Mouse (Mus musculus): Measurements from ENCODE around the gene Vmn1r237.
A peak's percentile ranks its signal among the peaks of the same experiment; 100 is the strongest.

The Vmn1r237 gene

DNA sequence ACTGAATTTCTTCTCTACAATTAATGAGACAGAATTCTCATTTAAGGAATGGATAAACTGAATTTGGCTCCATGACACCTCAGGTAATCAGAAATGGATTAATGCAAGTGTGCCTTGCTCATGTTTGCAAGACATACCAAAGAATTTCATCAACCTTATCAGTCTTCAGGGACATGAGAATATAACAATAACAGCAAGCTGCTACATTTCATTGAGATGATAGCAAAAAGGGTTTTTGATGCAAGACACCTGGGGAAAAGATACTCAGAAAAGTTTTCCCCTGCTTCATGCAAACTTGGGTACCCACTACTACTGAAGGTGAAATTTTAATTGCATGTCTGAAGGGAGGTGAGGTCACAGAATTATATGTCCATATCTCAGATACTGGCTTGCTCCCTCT is at the start of gene Vmn1r237:
TSS of gene Vmn1r237 (plus strand) at position 301 of the 400 bp plus-strand sequence.
- DNase-seq (ENCODE audit: low read depth, low spot score): no peak

DNA sequence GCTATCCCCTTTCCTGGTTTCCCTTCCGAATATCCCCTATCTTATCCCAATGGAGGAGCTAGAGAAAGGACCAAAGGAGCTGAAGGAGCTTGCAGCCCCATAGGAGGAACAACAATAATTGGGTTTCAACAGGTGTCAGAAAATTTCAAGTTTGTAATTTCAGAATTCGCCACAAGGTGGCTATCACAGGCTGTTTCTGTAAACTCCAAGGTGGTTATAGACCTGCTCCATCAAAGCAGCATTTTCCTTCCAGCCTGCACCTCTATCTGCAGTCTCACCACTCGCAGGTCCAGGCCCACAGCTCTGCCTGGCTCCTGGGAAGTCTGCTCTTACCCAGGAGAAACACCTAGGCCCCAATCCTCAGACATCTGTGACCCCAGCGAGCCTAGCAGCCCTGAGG is 39.6 kb upstream of the Vmn1r237 start:
- DNase-seq (ENCODE audit: low read depth, low spot score): peak; percentile 38

DNA sequence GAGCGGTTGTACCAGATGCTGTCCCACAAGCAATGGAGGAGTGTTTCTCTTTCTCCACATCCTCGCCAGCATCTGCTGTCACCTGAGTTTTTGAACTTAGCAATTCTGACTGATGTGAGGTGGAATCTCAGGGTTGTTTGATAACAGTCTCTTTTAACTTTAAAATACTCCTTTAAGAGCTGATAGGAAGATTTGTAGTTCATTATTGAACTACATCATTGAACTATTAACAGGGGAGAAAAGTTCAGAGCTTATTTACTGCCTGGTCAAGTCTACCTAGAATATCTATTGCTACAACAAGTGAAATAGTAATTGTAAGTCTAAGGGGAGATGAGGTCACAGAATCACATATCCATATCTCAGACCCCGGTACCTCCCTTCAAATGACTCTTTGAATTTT is 29.0 kb upstream of the Vmn1r237 start, which contains the start of gene Vmn1r236:
TSS of gene Vmn1r236 (plus strand) at position 301 of the 400 bp plus-strand sequence.
- no peak for DNase-seq (ENCODE audit: low read depth, low spot score)

DNA sequence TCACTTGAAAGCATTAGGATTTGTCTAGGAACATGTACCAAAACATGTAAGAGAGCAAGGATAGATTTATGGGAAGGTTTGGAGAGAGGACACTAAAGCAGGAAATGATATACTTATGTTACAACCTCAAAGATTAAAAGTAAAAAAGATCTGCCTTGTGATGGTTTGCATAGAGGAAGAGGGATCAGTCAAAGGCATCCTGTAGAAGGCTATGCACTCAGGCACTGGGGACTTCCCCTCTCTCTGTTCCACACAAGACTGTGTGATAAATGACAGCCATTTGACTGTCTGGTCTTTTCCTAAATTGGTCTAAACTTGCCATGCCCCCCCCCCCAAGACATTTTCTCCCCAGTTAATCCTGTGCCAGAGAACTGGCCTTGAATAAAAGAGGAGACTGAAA is 27.3 kb upstream of the Vmn1r237 start:
- DNase-seq (ENCODE audit: low read depth, low spot score): no peak

DNA sequence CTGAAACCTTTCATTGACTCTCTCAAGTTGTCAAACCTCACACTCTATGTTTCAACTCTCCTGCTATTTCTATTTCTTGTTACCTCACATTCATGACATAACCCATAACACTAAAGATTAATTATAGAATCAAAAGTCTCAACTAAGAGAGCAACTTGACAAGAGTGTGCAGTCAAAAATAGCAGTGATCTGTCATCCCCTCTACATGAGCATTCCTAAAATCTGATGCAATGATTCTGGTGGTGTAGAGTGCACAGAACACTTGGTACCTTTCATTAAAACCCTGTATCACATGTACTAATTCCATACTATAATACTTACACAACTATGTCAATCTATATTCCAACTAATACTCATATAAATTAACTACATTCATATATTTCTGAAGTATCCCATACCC is 22.0 kb upstream of the Vmn1r237 start:
- no peak for DNase-seq (ENCODE audit: low read depth, low spot score)
